Mouse (Mus musculus) layer of hippocampus, adult 18-20 months (tissue): ENCODE results near the gene Olfr608. TPM values are rescaled to one million over a fixed set of nuclear protein-coding genes. Genes with fewer than 3 reads are reported as not detected.
"Not testable (repeated sequence)": the region's sequence is repeated elsewhere in the genome, so short reads cannot be mapped to it uniquely, and the experiment has no call there.

ENCODE experiments used
- DNase-seq, 2 experiments: peaks; one replicate each; pipeline ENCODE4 v3.0.0; 2022; ENCODE audit warnings: low spot score in 2 of 2
- long read RNA-seq: library from polyadenylated mRNA; stranded (forward); transcript quantifications from one replicate; pipeline ENCODE4 v2.0.0, GENCODE M21; 2021
- total RNA-seq, 2 experiments: library from RNA; stranded (reverse); gene quantifications; 2 replicates each; pipeline ENCODE4 v1.2.3; 2021

Gene Olfr608
- not detected for total RNA-seq
- long read RNA-seq = 0 reads

GRCm38 (mm10) chr7:103469577-103469976, at the start of gene Olfr608:
Gene Olfr608, plus strand, starts transcription at chr7:103469877.
- DNase-seq = no peak

DNA sequence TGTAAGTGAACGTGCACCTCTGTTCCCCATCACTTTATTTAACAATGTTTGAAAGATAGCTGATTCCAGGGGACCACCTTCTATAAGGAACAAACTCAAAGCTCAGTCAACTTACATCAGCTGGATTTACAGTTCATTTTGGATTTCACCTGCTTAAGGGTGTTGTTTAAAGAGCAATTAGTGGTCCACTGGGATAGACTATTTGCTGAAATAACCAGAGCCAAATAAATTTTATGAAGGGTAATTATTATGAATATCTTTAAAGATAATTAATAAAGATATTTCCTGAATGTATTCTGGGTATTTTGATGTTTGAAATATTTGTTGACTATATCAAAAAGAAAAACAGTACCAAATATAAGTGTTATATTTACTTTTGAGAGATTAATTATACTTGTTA, 24.3 kb upstream of the Olfr608 start, which contains the start of gene Olfr605:
TSS of gene Olfr605 (minus strand) at position 101 of the 400 bp plus-strand sequence.
- DNase-seq = no peak

- no peak for DNase-seq
Observed at GRCm38 (mm10) chr7:103448746-103449145, 20.9 kb upstream of the Olfr608 start, which contains the start of gene Olfr606. Gene Olfr606, plus strand, starts transcription at chr7:103449046.

DNA sequence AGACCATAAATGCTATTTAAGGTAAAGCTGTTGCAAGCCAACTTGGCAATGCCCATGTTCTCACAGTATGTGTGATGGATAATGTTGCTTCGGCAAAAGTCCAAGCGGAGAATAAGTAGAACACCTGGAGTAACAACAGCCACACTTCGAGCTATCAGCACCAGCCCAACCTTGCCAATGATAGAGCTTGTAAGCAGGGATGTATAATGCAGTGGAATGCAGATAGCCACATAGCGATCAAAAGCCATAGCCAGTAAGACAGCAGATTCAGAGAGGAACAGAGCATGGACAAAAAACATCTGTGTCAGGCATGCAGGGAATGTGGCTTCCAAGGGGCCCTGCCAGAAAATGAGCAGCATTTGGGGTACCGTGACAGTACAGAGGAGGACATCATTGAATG, 9.1 kb upstream of the Olfr608 start:
- DNase-seq = no peak

- DNase-seq = not testable (repeated sequence)
Observed at GRCm38 (mm10) chr7:103477106-103477505, 7.4 kb downstream of the Olfr608 start.

DNA sequence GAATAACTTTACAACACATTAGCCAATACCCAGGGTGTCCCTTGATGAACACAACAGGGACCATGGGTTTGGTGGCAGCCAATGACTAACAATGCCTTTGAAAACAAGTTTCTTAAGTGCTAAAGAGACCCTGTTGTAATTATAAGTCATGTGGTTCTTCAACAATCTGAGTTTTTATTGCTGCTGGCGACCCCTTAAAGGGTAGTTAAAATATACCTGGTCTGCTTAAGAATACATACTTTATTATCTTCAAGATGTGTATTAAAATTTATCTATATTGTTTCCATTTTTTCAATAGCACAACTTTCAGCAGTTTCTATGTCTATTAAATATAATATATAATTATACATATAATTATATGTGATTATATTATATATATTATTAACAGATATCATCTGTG, 28.3 kb downstream of the Olfr608 start, which contains the start of gene Olfr609:
TSS of gene Olfr609 (minus strand) at position 101 of the 400 bp plus-strand sequence.
- no peak for DNase-seq

DNA sequence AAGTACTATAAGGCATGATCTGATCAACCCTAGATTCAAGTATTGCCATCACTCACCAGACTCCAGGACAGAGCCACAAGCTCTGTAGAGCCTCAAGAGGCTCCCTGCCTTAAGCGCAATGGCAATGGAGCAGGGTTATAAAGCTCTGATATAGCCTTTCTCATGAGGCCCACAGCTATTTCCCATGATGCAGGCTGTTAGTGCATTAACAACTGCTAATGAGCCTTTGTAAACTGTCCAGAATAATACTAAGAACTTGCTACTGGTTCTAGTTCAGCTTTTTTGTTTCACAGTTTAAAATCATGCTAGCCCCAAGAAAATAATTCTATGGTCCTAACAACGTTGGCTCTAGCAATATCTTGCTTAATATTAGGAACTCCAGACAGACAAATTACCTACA, 42.3 kb downstream of the Olfr608 start, which contains the start of gene Olfr610:
TSS of gene Olfr610 (minus strand) at position 101 of the 400 bp plus-strand sequence.
- no peak for DNase-seq

GRCm38 (mm10) chr7:103520746-103521145, 51.1 kb downstream of the Olfr608 start, which contains the start of gene Olfr611:
Gene Olfr611, minus strand, starts transcription at chr7:103520846.
- not testable (repeated sequence) for DNase-seq

Other genes starting within 250 kb of the Olfr608 start
- gene Usp17ld, start 217.4 kb upstream of the Olfr608 start, total RNA-seq = not detected
- not detected for gene Olfr596, start 164.2 kb upstream of the Olfr608 start, total RNA-seq
- gene Olfr597, start 153.6 kb upstream of the Olfr608 start, total RNA-seq = not detected
- gene Olfr598, start 146.3 kb upstream of the Olfr608 start, total RNA-seq = not detected
- not detected for gene Olfr599, start 134.0 kb upstream of the Olfr608 start, total RNA-seq
- gene Olfr600, start 120.2 kb upstream of the Olfr608 start, total RNA-seq = not detected
- gene Olfr601, start 107.2 kb upstream of the Olfr608 start, total RNA-seq = not detected
- not detected for gene Olfr603, start 83.7 kb upstream of the Olfr608 start, total RNA-seq
- gene Usp17lc, start 54.8 kb upstream of the Olfr608 start, total RNA-seq = not detected
- not detected for gene Olfr605, start 24.4 kb upstream of the Olfr608 start, total RNA-seq
- gene Olfr606, start 20.8 kb upstream of the Olfr608 start, total RNA-seq = not detected
- not detected for gene Olfr607, start 5.7 kb upstream of the Olfr608 start, total RNA-seq
- gene Olfr609, start 28.2 kb downstream of the Olfr608 start, total RNA-seq = not detected
- gene Olfr610, start 42.2 kb downstream of the Olfr608 start, total RNA-seq = not detected
- gene Olfr611, start 51.0 kb downstream of the Olfr608 start, total RNA-seq = not detected
- gene Olfr612, start 72.8 kb downstream of the Olfr608 start, total RNA-seq = not detected
- gene Olfr613, start 78.2 kb downstream of the Olfr608 start, total RNA-seq = not detected
- gene Olfr615, start 86.2 kb downstream of the Olfr608 start, total RNA-seq = not detected
- gene Olfr616, start 99.3 kb downstream of the Olfr608 start, total RNA-seq = not detected
- not detected for gene Olfr617, start 103.2 kb downstream of the Olfr608 start, total RNA-seq
- not detected for gene Olfr618, start 120.2 kb downstream of the Olfr608 start, total RNA-seq
- gene Olfr619, start 130.7 kb downstream of the Olfr608 start, total RNA-seq = not detected
- not detected for gene Olfr620, start 142.7 kb downstream of the Olfr608 start, total RNA-seq
- gene Olfr622, start 172.8 kb downstream of the Olfr608 start, total RNA-seq = not detected
- not detected for gene Olfr623, start 193.8 kb downstream of the Olfr608 start, total RNA-seq
- under 1 TPM in 1 of 2 experiments, not detected in 1; 0.05 TPM for gene Olfr624, start 201.3 kb downstream of the Olfr608 start, total RNA-seq
- not detected for gene Olfr625-ps1, start 212.8 kb downstream of the Olfr608 start, total RNA-seq
- gene Olfr243, start 244.8 kb downstream of the Olfr608 start, total RNA-seq = not detected